Mouse (Mus musculus) CH12.LX (cell line): Measurements from ENCODE around the gene Ogfrl1. TPM values are rescaled to one million over a fixed set of nuclear protein-coding genes. Genes with fewer than 3 reads are reported as not detected.

ENCODE experiments used
- DNase-seq: peaks from one replicate; pipeline ENCODE4 v3.0.0-alpha.2; 2013; ENCODE audit errors: extremely low read depth
- H3K27ac ChIP-seq: 2 replicates; pipeline ENCODE4 v1.5.1; 2012; ENCODE audit warnings: low read depth, mild to moderate bottlenecking, control low read depth, moderate library complexity; ENCODE audit not compliant: insufficient read depth
- H3K27me3 ChIP-seq: replicated peaks from 2 replicates; pipeline ENCODE3; 2012; ENCODE audit warnings: inconsistent platforms
- H3K36me3 ChIP-seq, 2 experiments: replicated peaks in 1 of 2; 2 replicates each; pipeline versions ENCODE3 to v1.6.1; 2012; ENCODE audit warnings: inconsistent platforms in 1 of 2, low read length in 1 of 2, mild to moderate bottlenecking in 1 of 2, mixed read lengths in 1 of 2, moderate library complexity in 1 of 2; ENCODE audit not compliant: control insufficient read depth in 1 of 2, insufficient read depth in 1 of 2
- H3K4me1 ChIP-seq, 2 experiments: 2 replicates each; pipeline ENCODE4 v1.6.1; 2012; ENCODE audit warnings: inconsistent platforms in 1 of 2, moderate library complexity in 1 of 2; ENCODE audit not compliant: insufficient read depth in 2 of 2, control insufficient read depth in 1 of 2
- H3K4me2 ChIP-seq: 2 replicates; pipeline ENCODE4 v1.6.1; 2012; ENCODE audit warnings: low read depth, mild to moderate bottlenecking, control low read depth; ENCODE audit not compliant: poor library complexity, insufficient read depth, severe bottlenecking
- H3K4me3 ChIP-seq, 3 experiments: fragments of 150-350 bp in 1 of 3; sonication (generic) in 1 of 3; replicated peaks in 1 of 3; 2 replicates each; pipeline versions ENCODE3 to v1.5.1; 2011 to 2012; ENCODE audit warnings: low read depth in 2 of 3, low read length in 2 of 3, mild to moderate bottlenecking in 2 of 3, moderate library complexity in 2 of 3, control low read depth in 1 of 3, improper control_type of control experiment in 1 of 3, inconsistent platforms in 1 of 3, mixed read lengths in 1 of 3; ENCODE audit not compliant: poor library complexity in 1 of 3
- H3K79me2 ChIP-seq: replicated peaks from 2 replicates; pipeline ENCODE4 v1.6.1; 2012; ENCODE audit warnings: mild to moderate bottlenecking, moderate library complexity; ENCODE audit not compliant: control insufficient read depth, poor library complexity, insufficient read depth, severe bottlenecking; ENCODE audit errors: extremely low read depth
- H3K9ac ChIP-seq: 2 replicates; pipeline ENCODE4 v1.6.1; 2012; ENCODE audit warnings: low read depth, mild to moderate bottlenecking, control low read depth, moderate library complexity; ENCODE audit not compliant: insufficient read depth
- H3K9me3 ChIP-seq: replicated peaks from 2 replicates; pipeline ENCODE3; 2012; ENCODE audit warnings: low read length, inconsistent platforms, mixed read lengths
- CHD2 ChIP-seq: IDR thresholded peaks from 2 replicates; pipeline ENCODE4 v1.6.1; 2011; ENCODE audit warnings: low read length, improper control_type of control experiment
- CTCF ChIP-seq, 2 experiments: IDR thresholded peaks in 1 of 2; conservative IDR thresholded peaks in 1 of 2; 2 replicates each; pipeline ENCODE4 v1.5.1; 2011 to 2012; ENCODE audit warnings: low read depth in 2 of 2, low read length in 2 of 2, improper control_type of control experiment in 1 of 2, inconsistent platforms in 1 of 2, mild to moderate bottlenecking in 1 of 2, moderate library complexity in 1 of 2
- E2F4 ChIP-seq: IDR thresholded peaks from 2 replicates; pipeline ENCODE4 v1.6.1; 2011; ENCODE audit warnings: low read depth, low read length, improper control_type of control experiment; ENCODE audit not compliant: insufficient replicate concordance
- EP300 ChIP-seq: IDR thresholded peaks from 2 replicates; pipeline ENCODE4 v1.6.1; 2011; ENCODE audit warnings: low read length, improper control_type of control experiment
- ETS1 ChIP-seq: conservative IDR thresholded peaks from 2 replicates; pipeline ENCODE4 v1.6.1; 2012; ENCODE audit warnings: low read depth, mild to moderate bottlenecking, inconsistent platforms, low read length, improper control_type of control experiment, moderate library complexity
- HCFC1 ChIP-seq: IDR thresholded peaks from 2 replicates; pipeline ENCODE4 v1.6.1; 2012; ENCODE audit warnings: low read depth, mild to moderate bottlenecking, inconsistent platforms, low read length, improper control_type of control experiment
- IRF4 ChIP-seq: IDR thresholded peaks from 2 replicates; pipeline ENCODE4 v1.6.1; 2014; ENCODE audit warnings: low read depth, mild to moderate bottlenecking, inconsistent platforms, low read length, improper control_type of control experiment
- JUN ChIP-seq: IDR thresholded peaks from 2 replicates; pipeline ENCODE4 v1.6.1; 2011; ENCODE audit warnings: low read depth, mild to moderate bottlenecking, low read length, improper control_type of control experiment, moderate library complexity; ENCODE audit not compliant: insufficient read depth
- KAT2A ChIP-seq: IDR thresholded peaks from 2 replicates; pipeline ENCODE4 v1.6.1; 2012; ENCODE audit warnings: low read length, improper control_type of control experiment, inconsistent platforms; ENCODE audit not compliant: insufficient replicate concordance
- MAFK ChIP-seq: IDR thresholded peaks from 2 replicates; pipeline ENCODE4 v1.6.1; 2011; ENCODE audit warnings: low read length, improper control_type of control experiment; ENCODE audit not compliant: insufficient replicate concordance
- MAX ChIP-seq: IDR thresholded peaks from 2 replicates; pipeline ENCODE4 v1.6.1; 2011; ENCODE audit warnings: low read length, improper control_type of control experiment
- MAZ ChIP-seq: IDR thresholded peaks from 2 replicates; pipeline ENCODE4 v1.6.1; 2012; ENCODE audit warnings: low read depth, mild to moderate bottlenecking, inconsistent platforms, low read length, improper control_type of control experiment, moderate library complexity
- MXI1 ChIP-seq: IDR thresholded peaks from 2 replicates; pipeline ENCODE4 v1.6.1; 2011; ENCODE audit warnings: mild to moderate bottlenecking, low read depth, low read length, improper control_type of control experiment
- NELFE ChIP-seq: IDR thresholded peaks from 2 replicates; pipeline ENCODE4 v1.6.1; 2011; ENCODE audit warnings: low read depth, low read length, improper control_type of control experiment
- NRF1 ChIP-seq: IDR thresholded peaks from 2 replicates; pipeline ENCODE4 v1.6.1; 2014; ENCODE audit warnings: low read depth, mild to moderate bottlenecking, inconsistent platforms, low read length, improper control_type of control experiment, moderate library complexity
- POLR2A ChIP-seq: IDR thresholded peaks from 2 replicates; pipeline ENCODE4 v1.6.1; 2011; ENCODE audit warnings: low read depth, mild to moderate bottlenecking, improper control_type of control experiment, low read length
- RAD21 ChIP-seq: IDR thresholded peaks from 2 replicates; pipeline ENCODE4 v1.6.1; 2011; ENCODE audit warnings: low read depth, mild to moderate bottlenecking, low read length, improper control_type of control experiment, moderate library complexity
- SIN3A ChIP-seq: IDR thresholded peaks from 2 replicates; pipeline ENCODE4 v1.6.1; 2012; ENCODE audit warnings: low read length, improper control_type of control experiment, inconsistent platforms
- SMC3 ChIP-seq: IDR thresholded peaks from 2 replicates; pipeline ENCODE4 v1.6.1; 2011; ENCODE audit warnings: low read depth, low read length, improper control_type of control experiment
- TBP ChIP-seq: conservative IDR thresholded peaks from 2 replicates; pipeline ENCODE4 v1.6.1; 2011; ENCODE audit warnings: low read depth, low read length, improper control_type of control experiment
- TCF12 ChIP-seq: IDR thresholded peaks from 2 replicates; pipeline ENCODE4 v1.6.1; 2014; ENCODE audit warnings: low read depth, mild to moderate bottlenecking, inconsistent platforms, low read length, improper control_type of control experiment
- UBTF ChIP-seq: IDR thresholded peaks from 2 replicates; pipeline ENCODE4 v1.6.1; 2012; ENCODE audit warnings: low read depth, mild to moderate bottlenecking, inconsistent platforms, low read length, improper control_type of control experiment, moderate library complexity
- USF1 ChIP-seq: IDR thresholded peaks from 2 replicates; pipeline ENCODE4 v1.6.1; 2014; ENCODE audit warnings: low read depth, mild to moderate bottlenecking, inconsistent platforms, low read length, improper control_type of control experiment
- ZC3H11A ChIP-seq: IDR thresholded peaks from 2 replicates; pipeline ENCODE4 v1.6.1; 2012; ENCODE audit warnings: low read depth, mild to moderate bottlenecking, inconsistent platforms, low read length, improper control_type of control experiment
- ZKSCAN1 ChIP-seq: IDR thresholded peaks from 2 replicates; pipeline ENCODE4 v1.6.1; 2012; ENCODE audit warnings: low read depth, inconsistent platforms, low read length, improper control_type of control experiment, borderline replicate concordance
- ZMIZ1 ChIP-seq: IDR thresholded peaks from 2 replicates; pipeline ENCODE4 v1.6.1; 2012; ENCODE audit warnings: low read depth, mild to moderate bottlenecking, inconsistent platforms, low read length, improper control_type of control experiment
- ZNF384 ChIP-seq: IDR thresholded peaks from 2 replicates; pipeline ENCODE4 v1.6.1; 2012; ENCODE audit warnings: low read depth, low read length, improper control_type of control experiment, inconsistent platforms
- dilution Hi-C: fragments of 300-500 bp; cut with MboI; formaldehyde crosslinking; loops from 2 replicates; pipeline ENCODE4 v1.14.3; 2020; ENCODE audit warnings: low sequenced_read_pairs; ENCODE audit not compliant: extremely low pct_unique_long_range_greater_than_20kb, extremely low pct_ligation_motif_present
- in situ Hi-C: fragments of 300-500 bp; cut with MboI; formaldehyde crosslinking; loops from 3 replicates; pipeline ENCODE4 v1.14.3; 2019; ENCODE audit warnings: low sequenced_read_pairs, low pct_ligation_motif_present, low pct_unique_long_range_greater_than_20kb, mixed read lengths
- polyA plus RNA-seq: library from polyadenylated mRNA; unstranded; fragments of >175 nt; gene quantifications from 2 replicates; pipeline ENCODE4 v1.2.1, GENCODE M21; 2012; ENCODE audit warnings: low read depth; ENCODE audit not compliant: insufficient read length
- total RNA-seq, 2 experiments: library from RNA; depleted of rRNA; stranded (reverse); fragments of 300-350 nt in 1 of 2; fragments of >200 nt in 1 of 2; gene quantifications; 2 replicates each; pipeline ENCODE4 v1.2.3; 2012 to 2014

The Ogfrl1 gene
- total and polyA plus RNA-seq, 3 experiments, result not detected

- Histone ChIP-seq H3K4me1 (no peaks in the 10 kb centered on the region), H3K36me3 (no peaks in the 10 kb centered on the region), H3K9ac (no peak overlapping the region), H3K4me3 (no peak overlapping the region), H3K4me2 (no peak overlapping the region), H3K27me3 (no peaks in the 10 kb centered on the region), H3K9me3 (no peaks in the 10 kb centered on the region), H3K27ac (no peak overlapping the region), H3K79me2 (no peaks in the 10 kb centered on the region)
- dilution Hi-C loops, result no loop called here
- TF ChIP-seq TCF12 (no peak), CHD2 (no peak), MAX (no peak), POLR2A (no peak), JUN (no peak), IRF4 (no peak), MAFK (no peak), NELFE (no peak), RAD21 (no peak), CTCF (conservative IDR thresholded peaks at IDR 0.05 in 1 of 2, IDR thresholded peaks at IDR 0.05 in 1 of 2; ENCODE audit: low read depth in 2 of 2, low read length in 2 of 2) (no peak), MXI1 (no peak), ZC3H11A (no peak), USF1 (no peak), TBP (no peak)
- in situ Hi-C loops, result no loop called here
- no peak for DNase-seq
Observed at GRCm38 (mm10) chr1:23342864-23343263, 54.7 kb downstream of the Ogfrl1 start.

GRCm38 (mm10) chr1:23342224-23342623 is 55.3 kb downstream of the Ogfrl1 start:
- dilution Hi-C loops, result no loop called here

More at GRCm38 (mm10) chr1:23342224-23342623, 55.3 kb downstream of the Ogfrl1 start:
- in situ Hi-C loops, result no loop called here
- no peak overlapping the region for H3K4me3 ChIP-seq
- H3K9ac ChIP-seq, result no peak overlapping the region
- no peak for DNase-seq
- no peak overlapping the region for H3K4me2 ChIP-seq
- no peaks in the 10 kb centered on the region for H3K36me3 ChIP-seq
- no peaks in the 10 kb centered on the region for H3K4me1 ChIP-seq
- H3K27me3 ChIP-seq, result no peaks in the 10 kb centered on the region
- H3K9me3 ChIP-seq, result no peaks in the 10 kb centered on the region
- TF ChIP-seq ETS1 (no peak), MAZ (no peak), SMC3 (no peak), HCFC1 (no peak), MXI1 (no peak), ZMIZ1 (no peak), CHD2 (no peak), ZKSCAN1 (no peak), E2F4 (no peak), NRF1 (no peak), ZC3H11A (no peak), JUN (no peak), UBTF (no peak), SIN3A (no peak), POLR2A (no peak), KAT2A (no peak), TBP (no peak), EP300 (no peak), ZNF384 (no peak), IRF4 (no peak)
- TF ChIP-seq, all 38 proteins: peak for 0
- Histone ChIP-seq H3K79me2 (no peaks in the 10 kb centered on the region), H3K27ac (no peak overlapping the region)
